Mouse (Mus musculus) midbrain, embryonic 13.5 days (tissue): ENCODE data around the gene Spata21. TPM values are rescaled to one million over a fixed set of nuclear protein-coding genes. Genes with fewer than 3 reads are reported as not detected.
"Not testable (repeated sequence)": the region's sequence is repeated elsewhere in the genome, so short reads cannot be mapped to it uniquely, and the experiment has no call there.

Source experiments
- ATAC-seq: fragments of 200-750 bp; cut with Nextera tagmentation; 2 replicates; pipeline ENCODE4 v1.8.0; 2017; ENCODE audit warnings: mild to moderate bottlenecking, moderate TSS enrichment, moderate library complexity
- H3K27ac ChIP-seq: fragments of 300-500 bp; sonication (generic); 2 replicates; pipeline ENCODE4 v1.5.1; 2015; ENCODE audit warnings: inconsistent platforms, mild to moderate bottlenecking, moderate library complexity
- H3K27me3 ChIP-seq: fragments of 300-500 bp; sonication (generic); 2 replicates; pipeline ENCODE4 v1.6.1; 2015; ENCODE audit warnings: mild to moderate bottlenecking, inconsistent platforms
- H3K36me3 ChIP-seq: fragments of 300-500 bp; sonication (generic); 2 replicates; pipeline ENCODE4 v1.6.1; 2015; ENCODE audit warnings: mild to moderate bottlenecking, inconsistent platforms
- H3K4me1 ChIP-seq: fragments of 300-500 bp; sonication (generic); replicated peaks from 2 replicates; pipeline ENCODE4 v1.6.1; 2015; ENCODE audit warnings: inconsistent platforms
- H3K4me2 ChIP-seq: fragments of 300-500 bp; sonication (generic); replicated peaks from 2 replicates; pipeline ENCODE4 v1.6.1; 2015; ENCODE audit warnings: moderate library complexity, mild to moderate bottlenecking, inconsistent platforms
- H3K4me3 ChIP-seq: fragments of 300-500 bp; sonication (generic); replicated peaks from 2 replicates; pipeline ENCODE4 v1.5.1; 2015; ENCODE audit warnings: mild to moderate bottlenecking, inconsistent platforms
- H3K9ac ChIP-seq: fragments of 300-500 bp; sonication (generic); replicated peaks from 2 replicates; pipeline ENCODE4 v1.6.1; 2015; ENCODE audit warnings: mild to moderate bottlenecking, inconsistent platforms
- H3K9me3 ChIP-seq: fragments of 300-500 bp; sonication (generic); 2 replicates; pipeline ENCODE4 v1.6.1; 2016; ENCODE audit warnings: mild to moderate bottlenecking, inconsistent platforms
- whole genome bisulfite sequencing: fragments of 180-500 bp; shearing (Covaris S2); methylation state at CpG from one replicate; pipeline ENCODE4 v1.1.7; 2015; 5-methylcytosine and 5-hydroxymethylcytosine counted together
- polyA plus RNA-seq: library from polyadenylated mRNA; unstranded; fragments of >200 nt; fragmentation: Nextera tagmentation; extraction: Ambion mirVana; gene quantifications from 2 replicates; pipeline ENCODE4 v1.2.1, GENCODE M21; 2015

The Spata21 gene
- polyA plus RNA-seq, 1 experiment from 2014 or later = not detected

GRCm38 (mm10) chr4:141133227-141133626 lies 45.1 kb downstream of the Spata21 start:
- Histone ChIP-seq H3K4me3 (no peak overlapping the region), H3K4me1 (peaks cover 68% of the 10 kb centered on the region), H3K27ac (no peak overlapping the region), H3K27me3 (no peaks in the 10 kb centered on the region), H3K9ac (no peak overlapping the region), H3K36me3 (no peaks in the 10 kb centered on the region), H3K4me2 (no peak overlapping the region), H3K9me3 (no peaks in the 10 kb centered on the region)
- ATAC-seq = no peak
- 59% methylated on average over 8 of the region's 8 CpGs for WGBS

GRCm38 (mm10) chr4:141134031-141134441 lies 45.9 kb downstream of the Spata21 start:
- Histone ChIP-seq H3K27me3 (no peaks in the 10 kb centered on the region), H3K27ac (peak overlapping the region; percentile 70), H3K9ac (0 out of 2 replicates have a peak overlapping the region, but pooled peaks have one; percentile 3), H3K36me3 (no peaks in the 10 kb centered on the region), H3K4me3 (no peak overlapping the region), H3K4me2 (peak overlapping the region; percentile 4; the same call in 1 of the 2 replicates), H3K9me3 (no peaks in the 10 kb centered on the region), H3K4me1 (peaks cover 75% of the 10 kb centered on the region)
- 10% methylated on average over 8 of the region's 8 CpGs for WGBS
- no peak for ATAC-seq

- Histone ChIP-seq H3K9ac (0 out of 2 replicates have a peak overlapping the region, but pooled peaks have one; percentile 15), H3K4me1 (peaks cover 75% of the 10 kb centered on the region), H3K27me3 (no peaks in the 10 kb centered on the region), H3K36me3 (no peaks in the 10 kb centered on the region), H3K9me3 (no peaks in the 10 kb centered on the region), H3K27ac (peak overlapping the region; percentile 70), H3K4me3 (no peak overlapping the region), H3K4me2 (peak overlapping the region; percentile 4)
- 65% methylated on average over 20 of the region's 20 CpGs for WGBS
- ATAC-seq = no peak
Measured at GRCm38 (mm10) chr4:141134751-141135530, 46.8 kb downstream of the Spata21 start.

- no peaks in the 10 kb centered on the region for H3K36me3 ChIP-seq
- 75% methylated on average over 7 of the region's 7 CpGs for WGBS
- H3K4me2 ChIP-seq = no peak overlapping the region
Measured at GRCm38 (mm10) chr4:141136126-141136525, 48.0 kb downstream of the Spata21 start.

GRCm38 (mm10) chr4:141137740-141138139 lies 49.6 kb downstream of the Spata21 start:
- not testable (repeated sequence) for ATAC-seq, H3K27me3 ChIP-seq, H3K9me3 ChIP-seq, H3K27ac ChIP-seq, H3K4me3 ChIP-seq, H3K36me3 ChIP-seq
- H3K4me1 ChIP-seq = peaks cover 52% of the 10 kb centered on the region
- WGBS = 73% methylated on average over 3 of the region's 3 CpGs
- H3K4me2 ChIP-seq = peak overlapping the region; percentile 90
- H3K9ac ChIP-seq = 0 out of 2 replicates have a peak overlapping the region, but pooled peaks have one; percentile 41

More at GRCm38 (mm10) chr4:141136126-141136525, 48.0 kb downstream of the Spata21 start:
- Histone ChIP-seq H3K9ac (no peak overlapping the region), H3K9me3 (no peaks in the 10 kb centered on the region), H3K4me1 (peaks cover 69% of the 10 kb centered on the region), H3K27me3 (no peaks in the 10 kb centered on the region), H3K27ac (no peak overlapping the region), H3K4me3 (no peak overlapping the region)
- ATAC-seq = no peak

- H3K36me3 ChIP-seq = no peaks in the 10 kb centered on the region
- 0 out of 2 replicates have a peak, but pooled peaks have one; percentile 1 for ATAC-seq
- peak overlapping the region; percentile 90 for H3K4me2 ChIP-seq
- no peaks in the 10 kb centered on the region for H3K9me3 ChIP-seq
- H3K27me3 ChIP-seq = no peaks in the 10 kb centered on the region
- 6% methylated on average over 29 of the region's 29 CpGs for WGBS
- H3K9ac ChIP-seq = peak overlapping the region; percentile 88
- H3K27ac ChIP-seq = peak overlapping the region; percentile 95; the same call in 1 of the 2 replicates
- peak overlapping the region; percentile 93 for H3K4me3 ChIP-seq
- H3K4me1 ChIP-seq = peaks cover 48% of the 10 kb centered on the region
Measured at GRCm38 (mm10) chr4:141138425-141139115, 50.4 kb downstream of the Spata21 start.

GRCm38 (mm10) chr4:141139116-141139970 lies 51.2 kb downstream of the Spata21 start, which contains the start of gene Szrd1:
Gene Szrd1, minus strand, starts transcription at chr4:141139775.
- no peaks in the 10 kb centered on the region for H3K36me3 ChIP-seq
- H3K4me2 ChIP-seq = peak within 1 kb of the TSS; percentile 90
- H3K9ac ChIP-seq = peak within 1 kb of the TSS; percentile 88
- no peaks in the 10 kb centered on the region for H3K27me3 ChIP-seq
- WGBS = under 1% methylated on average over 61 of the region's 63 CpGs
- no peaks in the 10 kb centered on the region for H3K9me3 ChIP-seq
- H3K4me1 ChIP-seq = peaks cover 43% of the 10 kb centered on the region
- H3K27ac ChIP-seq = peak within 1 kb of the TSS; percentile 95
- ATAC-seq = peak; percentile 95
- peak within 1 kb of the TSS; percentile 93 for H3K4me3 ChIP-seq

GRCm38 (mm10) chr4:141140354-141140753 lies 52.2 kb downstream of the Spata21 start:
- not testable (repeated sequence) for H3K4me2 ChIP-seq, H3K36me3 ChIP-seq, H3K27ac ChIP-seq, H3K27me3 ChIP-seq, H3K9me3 ChIP-seq, H3K4me3 ChIP-seq, H3K9ac ChIP-seq, ATAC-seq
- H3K4me1 ChIP-seq = peaks cover 33% of the 10 kb centered on the region
- WGBS = 90% methylated on average over 9 of the region's 9 CpGs

GRCm38 (mm10) chr4:141140967-141141366 lies 52.8 kb downstream of the Spata21 start:
- no peak overlapping the region for H3K4me2 ChIP-seq
- 97% methylated on average over 6 of the region's 6 CpGs for WGBS
- no peak overlapping the region for H3K4me3 ChIP-seq
- no peaks in the 10 kb centered on the region for H3K36me3 ChIP-seq
- no peaks in the 10 kb centered on the region for H3K27me3 ChIP-seq
- H3K27ac ChIP-seq = no peak overlapping the region
- no peak overlapping the region for H3K9ac ChIP-seq
- H3K9me3 ChIP-seq = no peaks in the 10 kb centered on the region
- H3K4me1 ChIP-seq = peaks cover 28% of the 10 kb centered on the region
- ATAC-seq = no peak

GRCm38 (mm10) chr4:141142285-141142811 lies 54.2 kb downstream of the Spata21 start:
- no peak for ATAC-seq
- 28% methylated on average over 9 of the region's 9 CpGs for WGBS
- Histone ChIP-seq H3K4me3 (no peak overlapping the region), H3K27me3 (no peaks in the 10 kb centered on the region), H3K4me1 (peaks cover 21% of the 10 kb centered on the region), H3K27ac (no peak overlapping the region), H3K36me3 (no peaks in the 10 kb centered on the region), H3K9ac (no peak overlapping the region), H3K9me3 (no peaks in the 10 kb centered on the region), H3K4me2 (no peak overlapping the region)

- not testable (repeated sequence) for H3K27me3 ChIP-seq, H3K4me2 ChIP-seq, H3K9ac ChIP-seq, H3K4me3 ChIP-seq, H3K36me3 ChIP-seq, H3K27ac ChIP-seq, H3K9me3 ChIP-seq, ATAC-seq
- H3K4me1 ChIP-seq = peaks cover 21% of the 10 kb centered on the region
- 92% methylated on average over 12 of the region's 16 CpGs for WGBS
Measured at GRCm38 (mm10) chr4:141145124-141145523, 57.0 kb downstream of the Spata21 start.
